Mouse (Mus musculus): ENCODE results near the gene Scfd2. TPM values are rescaled to one million over a fixed set of nuclear protein-coding genes. Genes with fewer than 3 reads are reported as not detected.

The Scfd2 gene
- total RNA-seq, 2 experiments from 2014 or later: 26.8 to 34.0 TPM

GRCm38 (mm10) chr5:74291575-74291974 is 240.0 kb downstream of the Scfd2 start:
- intact Hi-C loops (cut with DNase I): no loop called here
- no peak for DNase-seq (ENCODE audit: low spot score in 2 of 2)

GRCm38 (mm10) chr5:74289957-74290356 is 241.6 kb downstream of the Scfd2 start:
- DNase-seq (ENCODE audit: low spot score in 2 of 2): no peak
- intact Hi-C loops (cut with DNase I): no loop called here

GRCm38 (mm10) chr5:74288206-74288605 is 243.4 kb downstream of the Scfd2 start:
- no peak for DNase-seq (ENCODE audit: low spot score in 2 of 2)
- intact Hi-C loops (cut with DNase I): no loop called here

GRCm38 (mm10) chr5:74286301-74286700 is 245.3 kb downstream of the Scfd2 start:
- intact Hi-C loops (cut with DNase I): no loop called here
- no peak for DNase-seq (ENCODE audit: low spot score in 2 of 2)

- no peak for DNase-seq (ENCODE audit: low spot score in 2 of 2)
- intact Hi-C loops (cut with DNase I): no loop called here
Observed at GRCm38 (mm10) chr5:74285764-74286163, 245.8 kb downstream of the Scfd2 start.

GRCm38 (mm10) chr5:74285289-74285688 is 246.3 kb downstream of the Scfd2 start:
- no peak for DNase-seq (ENCODE audit: low spot score in 2 of 2)
- intact Hi-C loops (cut with DNase I): no loop called here

GRCm38 (mm10) chr5:74283545-74283944 is 248.0 kb downstream of the Scfd2 start:
- intact Hi-C loops (cut with DNase I): loop anchor here (2.0 kb wide), 1 partner anchor 429 kb away; no protein-coding TSS in a partner anchor
- peak; percentile 30 to 44 for DNase-seq (ENCODE audit: low spot score in 2 of 2)

GRCm38 (mm10) chr5:74281480-74281879 is 250.1 kb downstream of the Scfd2 start:
- no peak for DNase-seq (ENCODE audit: low spot score in 2 of 2)
- intact Hi-C loops (cut with DNase I): no loop called here

- intact Hi-C loops (cut with DNase I): loop anchor here (5.0 kb wide), 7 partner anchors 82 to 592 kb away; partner anchors contain the start of genes Rasl11b and Usp46
- DNase-seq (ENCODE audit: low spot score in 2 of 2): no peak
Observed at GRCm38 (mm10) chr5:74279673-74280072, 251.9 kb downstream of the Scfd2 start.

GRCm38 (mm10) chr5:74278428-74278827 is 253.1 kb downstream of the Scfd2 start:
- no peak for DNase-seq (ENCODE audit: low spot score in 2 of 2)
- intact Hi-C loops (cut with DNase I): loop anchor here (5.0 kb wide), 7 partner anchors 81 to 591 kb away; partner anchors contain the start of genes Rasl11b and Usp46

- intact Hi-C loops (cut with DNase I): loop anchor here (1.0 to 5.0 kb wide), 8 partner anchors 23 to 590 kb away; partner anchors contain the start of genes Rasl11b and Usp46
- peak; percentile 85 to 90 for DNase-seq (ENCODE audit: low spot score in 2 of 2)
Observed at GRCm38 (mm10) chr5:74277712-74278111, 253.8 kb downstream of the Scfd2 start.

- peak; percentile 54 to 64 for DNase-seq (ENCODE audit: low spot score in 2 of 2)
- intact Hi-C loops (cut with DNase I): loop anchor here (1.0 to 5.0 kb wide), 8 partner anchors 23 to 590 kb away; partner anchors contain the start of genes Rasl11b and Usp46
Observed at GRCm38 (mm10) chr5:74277216-74277615, 254.3 kb downstream of the Scfd2 start.

GRCm38 (mm10) chr5:74273313-74273712 is 258.2 kb downstream of the Scfd2 start:
- DNase-seq (ENCODE audit: low spot score in 2 of 2): no peak
- intact Hi-C loops (cut with DNase I): no loop called here

- intact Hi-C loops (cut with DNase I): no loop called here
- DNase-seq (ENCODE audit: low spot score in 2 of 2): no peak
Observed at GRCm38 (mm10) chr5:74267736-74268369, 263.7 kb downstream of the Scfd2 start.

- intact Hi-C loops (cut with DNase I): no loop called here
- DNase-seq (ENCODE audit: low spot score in 2 of 2): no peak
Observed at GRCm38 (mm10) chr5:74267196-74267595, 264.4 kb downstream of the Scfd2 start.

- DNase-seq (ENCODE audit: low spot score in 2 of 2): no peak
- intact Hi-C loops (cut with DNase I): no loop called here
Observed at GRCm38 (mm10) chr5:74266476-74266819, 265.1 kb downstream of the Scfd2 start.

- intact Hi-C loops (cut with DNase I): no loop called here
- no peak for DNase-seq (ENCODE audit: low spot score in 2 of 2)
Observed at GRCm38 (mm10) chr5:74265601-74266475, 265.7 kb downstream of the Scfd2 start.

- no peak for DNase-seq (ENCODE audit: low spot score in 2 of 2)
- intact Hi-C loops (cut with DNase I): no loop called here
Observed at GRCm38 (mm10) chr5:74265151-74265550, 266.4 kb downstream of the Scfd2 start.

GRCm38 (mm10) chr5:74264541-74264940 is 267.0 kb downstream of the Scfd2 start:
- DNase-seq (ENCODE audit: low spot score in 2 of 2): no peak
- intact Hi-C loops (cut with DNase I): no loop called here

- intact Hi-C loops (cut with DNase I): no loop called here
- DNase-seq (ENCODE audit: low spot score in 2 of 2): no peak
Observed at GRCm38 (mm10) chr5:74261016-74261415, 270.5 kb downstream of the Scfd2 start.
